Mouse (Mus musculus): ENCODE results near the gene Foxl1. TPM values are rescaled to one million over a fixed set of nuclear protein-coding genes. Genes with fewer than 3 reads are reported as not detected.

Gene Foxl1
- total and polyA plus RNA-seq, 3 experiments: 0.07 to 0.12 TPM; not detected in 1

DNA sequence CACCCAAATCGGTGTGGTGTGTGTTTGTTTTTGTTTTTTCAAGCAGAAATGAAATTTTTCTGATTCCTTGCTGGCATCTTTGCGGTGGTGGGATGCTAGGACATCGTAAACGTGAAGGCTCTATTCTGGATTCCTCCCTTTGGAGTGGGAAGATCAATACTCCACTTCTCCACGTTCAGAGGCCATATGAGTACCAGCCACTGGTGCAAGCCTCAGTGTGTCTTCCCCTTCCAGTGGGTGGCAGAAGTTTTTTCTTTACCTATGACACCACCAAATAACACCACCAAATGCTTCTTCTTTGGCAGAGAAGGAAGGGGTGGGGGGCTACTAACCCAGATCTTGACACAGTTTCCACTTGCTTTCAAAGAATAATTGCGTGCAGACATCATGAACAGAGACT lies 1.5 kb upstream of the Foxl1 start:
- no peak overlapping the region for H3K4me3 ChIP-seq (ENCODE audit: control insufficient read depth in 1 of 2, insufficient read depth in 1 of 2, low read depth in 2 of 2, low read length in 2 of 2)
- peaks cover 0 to 5% of the 10 kb centered on the region in 2 experiments; a peak in 2 of 4 replicates for H3K36me3 ChIP-seq (ENCODE audit: control insufficient read depth in 1 of 2, insufficient read depth in 2 of 2, low read length in 2 of 2)
- TF ChIP-seq MAFK (IDR thresholded peaks at IDR 0.05; ENCODE audit: borderline replicate concordance, low read depth, low read length) (no peak), SMC3 (IDR thresholded peaks at IDR 0.05; ENCODE audit: low read depth, low read length) (no peak), TBP (IDR thresholded peaks at IDR 0.05; ENCODE audit: low read depth, low read length) (no peak), USF2 (IDR thresholded peaks at IDR 0.05; ENCODE audit: borderline replicate concordance in 1 of 2, insufficient read depth in 1 of 2, low read depth in 1 of 2, low read length in 2 of 2) (no peak), GATA1 (IDR thresholded peaks at IDR 0.05; ENCODE audit: low read depth, low read length) (no peak), ZMIZ1 (IDR thresholded peaks at IDR 0.05; ENCODE audit: low read depth, low read length) (no peak), SIN3A (IDR thresholded peaks at IDR 0.05; ENCODE audit: low read length) (no peak), MAZ (IDR thresholded peaks at IDR 0.05; ENCODE audit: low read depth, low read length) (no peak), RAD21 (IDR thresholded peaks at IDR 0.05; ENCODE audit: low read depth, low read length) (no peak), CTCF (IDR thresholded peaks at IDR 0.05 in 2 of 3, conservative IDR thresholded peaks at IDR 0.05 in 1 of 3; ENCODE audit: control insufficient read depth in 1 of 3, insufficient read depth in 1 of 3, low read depth in 2 of 3, low read length in 3 of 3, poor library complexity in 1 of 3, severe bottlenecking in 1 of 3) (no peak), EP300 (IDR thresholded peaks at IDR 0.05; ENCODE audit: low read depth in 1 of 2, low read length in 2 of 2) (no peak), ZNF384 (IDR thresholded peaks at IDR 0.05; ENCODE audit: low read depth, low read length) (no peak), POLR2A (IDR thresholded peaks at IDR 0.05; ENCODE audit: control insufficient read depth in 1 of 2, insufficient read depth in 1 of 2, low read depth in 1 of 2, low read length in 2 of 2, poor library complexity in 1 of 2) (no peak), MAX (IDR thresholded peaks at IDR 0.05; ENCODE audit: low read length) (no peak), ZC3H11A (IDR thresholded peaks at IDR 0.05; ENCODE audit: low read depth, low read length) (no peak), TAL1 (IDR thresholded peaks at IDR 0.05; ENCODE audit: low read length) (no peak), POLR2AphosphoS5 (IDR thresholded peaks at IDR 0.05; ENCODE audit: borderline replicate concordance, low read depth, low read length) (no peak), CHD1 (IDR thresholded peaks at IDR 0.05; ENCODE audit: low read depth, low read length) (no peak)
- no peak overlapping the region for H3K9ac ChIP-seq (ENCODE audit: control insufficient read depth, low read depth, low read length, poor library complexity, severe bottlenecking)
- no peak overlapping the region for H3K27ac ChIP-seq (ENCODE audit: control insufficient read depth, low read depth, low read length)
- DNase-seq (ENCODE audit: low read depth, low spot score): no peak
- peaks cover 0 to 5% of the 10 kb centered on the region in 2 experiments; a peak in 3 of 4 replicates for H3K4me1 ChIP-seq (ENCODE audit: control insufficient read depth in 1 of 2, insufficient read depth in 2 of 2, low read length in 2 of 2)
- H3K27me3 ChIP-seq (ENCODE audit: control insufficient read depth in 1 of 2, insufficient read depth in 2 of 2, low read length in 2 of 2): no peaks in the 10 kb centered on the region
- peaks cover 14% of the 10 kb centered on the region for H3K79me2 ChIP-seq (ENCODE audit: control insufficient read depth, insufficient read depth, low read length, poor library complexity)
- H3K9me3 ChIP-seq (replicated peaks; ENCODE audit: insufficient read depth, low read length): no peaks in the 10 kb centered on the region

DNA sequence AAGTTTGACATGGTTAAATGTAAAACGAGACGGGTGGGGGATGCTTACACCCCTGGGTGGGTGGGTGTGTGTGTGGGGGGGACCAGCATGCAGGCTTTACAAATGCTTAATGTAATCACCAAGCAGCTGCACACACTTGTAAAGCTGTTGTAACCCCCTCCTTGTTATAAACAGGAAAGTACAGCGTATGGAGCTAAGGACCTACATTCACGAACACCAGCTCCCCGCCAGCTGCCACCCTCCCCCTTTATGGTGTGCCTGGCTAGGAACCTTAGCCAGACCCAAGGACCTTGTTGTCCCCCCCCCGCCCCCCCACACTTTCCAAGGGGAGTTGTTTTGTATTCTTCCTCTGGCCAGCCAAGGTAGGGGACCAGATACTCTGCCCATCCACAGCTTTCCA lies 1.0 kb upstream of the Foxl1 start:
- Histone ChIP-seq H3K9me3 (replicated peaks; ENCODE audit: insufficient read depth, low read length) (no peaks in the 10 kb centered on the region), H3K4me3 (ENCODE audit: control insufficient read depth in 1 of 2, insufficient read depth in 1 of 2, low read depth in 2 of 2, low read length in 2 of 2) (no peak overlapping the region), H3K79me2 (ENCODE audit: control insufficient read depth, insufficient read depth, low read length, poor library complexity) (peaks cover 10% of the 10 kb centered on the region), H3K27ac (ENCODE audit: control insufficient read depth, low read depth, low read length) (no peak overlapping the region), H3K9ac (ENCODE audit: control insufficient read depth, low read depth, low read length, poor library complexity, severe bottlenecking) (no peak overlapping the region), H3K4me1 (ENCODE audit: control insufficient read depth in 1 of 2, insufficient read depth in 2 of 2, low read length in 2 of 2) (peaks cover 0 to 1% of the 10 kb centered on the region in 2 experiments; a peak in 2 of 4 replicates), H3K27me3 (ENCODE audit: control insufficient read depth in 1 of 2, insufficient read depth in 2 of 2, low read length in 2 of 2) (no peaks in the 10 kb centered on the region), H3K36me3 (ENCODE audit: control insufficient read depth in 1 of 2, insufficient read depth in 2 of 2, low read length in 2 of 2) (peaks cover 0 to 1% of the 10 kb centered on the region in 2 experiments; a peak in 1 of 4 replicates)
- TF ChIP-seq BHLHE40 (IDR thresholded peaks at IDR 0.05; ENCODE audit: borderline replicate concordance, low read depth, low read length): no peak
- no peak for TF ChIP-seq MXI1 (IDR thresholded peaks at IDR 0.05; ENCODE audit: low read depth, low read length)
- no peak for TF ChIP-seq ZNF384 (IDR thresholded peaks at IDR 0.05; ENCODE audit: low read depth, low read length)
- no peak for TF ChIP-seq MYB (IDR thresholded peaks at IDR 0.05; ENCODE audit: low read depth, low read length)
- no peak for TF ChIP-seq JUND (IDR thresholded peaks at IDR 0.05; ENCODE audit: low read depth, low read length)
- TF ChIP-seq MAZ (IDR thresholded peaks at IDR 0.05; ENCODE audit: low read depth, low read length): no peak
- no peak for TF ChIP-seq MEF2A (IDR thresholded peaks at IDR 0.05; ENCODE audit: extremely low read depth, insufficient replicate concordance, low read depth, low read length, poor library complexity, severe bottlenecking)
- DNase-seq (ENCODE audit: low read depth, low spot score): no peak

All from MEL (cell line).